Comparison of ENCODE assay signal across 24 mouse cellular contexts in the genomic region with DNA sequence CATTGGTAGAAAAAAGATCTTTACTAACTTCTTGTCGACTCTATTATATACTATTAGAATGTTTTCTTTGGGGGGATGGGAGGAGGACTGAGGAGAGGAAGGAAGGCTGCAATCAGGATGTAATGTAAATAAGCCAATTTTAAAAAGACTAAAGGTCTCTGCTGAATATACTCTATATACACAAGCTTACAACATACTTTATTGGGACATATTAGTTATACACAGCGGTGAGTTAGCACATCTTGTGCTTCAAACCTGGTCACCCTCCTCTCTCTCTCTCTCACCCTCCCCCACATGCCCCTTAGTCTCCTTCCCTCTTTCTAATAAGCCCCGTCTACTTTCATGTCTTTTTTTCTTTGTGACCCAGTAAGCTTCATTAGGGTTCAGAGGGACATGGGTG. TPM values are rescaled to one million over a fixed set of nuclear protein-coding genes. Genes with fewer than 3 reads are reported as not detected.
"Had no signal": no experiment of that assay in that cellular context is flagged by ENCODE, and none has a peak within 500 bp of the region (broad histone marks: within the 10 kb centered on the region; RNA-seq: fewer than 3 reads in every experiment).

No protein-coding gene starts in this region.

- H3K4me2 ChIP-seq: lung, embryonic 15.5 days; midbrain, embryonic 11.5 days; midbrain, embryonic 13.5 days; midbrain, embryonic 15.5 days; neural tube, embryonic 12.5 days had no signal

- H3K9ac ChIP-seq: lung, embryonic 15.5 days; midbrain, embryonic 13.5 days; midbrain, embryonic 15.5 days; neural tube, embryonic 12.5 days had no signal

- H3K4me1 ChIP-seq: lung, embryonic 15.5 days; megakaryocyte, embryonic 14.5 days; midbrain, embryonic 13.5 days; midbrain, embryonic 15.5 days; neural tube, embryonic 12.5 days had no signal

- H3K27ac ChIP-seq: lung, embryonic 15.5 days; macrophage; midbrain, embryonic 13.5 days; midbrain, embryonic 15.5 days; neural tube, embryonic 12.5 days had no signal

- DNase-seq: lung, adult 2 months; lung, postnatal 14 days; lung, postnatal 36 days; right cerebral cortex, postnatal 14 days; thymus, adult 18-20 months; thymus, postnatal 14 days; thymus, postnatal 36 days had no signal

- H3K27me3 ChIP-seq: lung, embryonic 15.5 days; midbrain, embryonic 13.5 days; midbrain, embryonic 15.5 days; neural tube, embryonic 12.5 days had no signal

- H3K36me3 ChIP-seq: lung, embryonic 15.5 days; midbrain, embryonic 13.5 days; midbrain, embryonic 15.5 days; neural tube, embryonic 12.5 days had no signal

- H3K9me3 ChIP-seq: lung, embryonic 15.5 days; midbrain, embryonic 13.5 days; midbrain, embryonic 15.5 days; neural tube, embryonic 12.5 days had no signal

- H3K4me3 ChIP-seq: lung, embryonic 15.5 days; megakaryocyte, embryonic 14.5 days; midbrain, embryonic 13.5 days; midbrain, embryonic 15.5 days; neural tube, embryonic 12.5 days had no signal

- ATAC-seq: lung, postnatal 0 days; midbrain, embryonic 13.5 days; midbrain, embryonic 15.5 days had no signal

RNA-seq across cellular contexts. Expression of a gene that starts 4.2 kb away (rescaled TPM):
- total RNA-seq: midbrain, postnatal 0 days; monocyte, adult 5-6 weeks; neutrophil, adult 5-6 weeks had no signal
- polyA plus RNA-seq: liver, embryonic 16.5 days; lung, adult 2 months; lung, embryonic 15.5 days; lung, postnatal 0 days; macrophage; midbrain, embryonic 11.5 days; midbrain, embryonic 15.5 days; midbrain, postnatal 0 days; neural tube, embryonic 12.5 days; neural tube, embryonic 14.5 days; spleen, adult 2 months; stomach, embryonic 14.5 days had no signal

RNA-seq across cellular contexts. Expression of a gene that starts 17.4 kb away (rescaled TPM):
- total RNA-seq: midbrain, postnatal 0 days; monocyte, adult 5-6 weeks; neutrophil, adult 5-6 weeks had no signal
- polyA plus RNA-seq: liver, embryonic 16.5 days; lung, adult 2 months; lung, embryonic 15.5 days; lung, postnatal 0 days; macrophage; midbrain, embryonic 11.5 days; midbrain, embryonic 13.5 days; midbrain, postnatal 0 days; neural tube, embryonic 12.5 days; neural tube, embryonic 14.5 days; spleen, adult 2 months; stomach, embryonic 14.5 days; stomach, embryonic 16.5 days; thymus, postnatal 0 days had no signal

RNA-seq across cellular contexts. Expression of a gene that starts 41.5 kb away (rescaled TPM):
- total RNA-seq: midbrain, postnatal 0 days; monocyte, adult 5-6 weeks had no signal
- polyA plus RNA-seq: midbrain, embryonic 15.5 days had no signal
